Mouse (Mus musculus): ENCODE results near the gene Tuba1a. TPM values are rescaled to one million over a fixed set of nuclear protein-coding genes. Genes with fewer than 3 reads are reported as not detected.
"Not testable (repeated sequence)": the region's sequence is repeated elsewhere in the genome, so short reads cannot be mapped to it uniquely, and the experiment has no call there.

Tuba1a gene
- polyA plus RNA-seq, 2 experiments = 44.7 to 69.0 TPM

GRCm38 (mm10) chr15:98978409-98979172 is 25.1 kb upstream of the Tuba1a start:
- TF ChIP-seq EP300 (IDR thresholded peaks at IDR 0.05; ENCODE audit: low read depth) (no peak), CTCF (IDR thresholded peaks at IDR 0.05; ENCODE audit: low read depth) (no peak)
- ATAC-seq (ENCODE audit: insufficient read depth) (no peak), DNase-seq (ENCODE audit: low read depth in 3 of 3, low spot score in 3 of 3) (no peak)
- H3K4me2 ChIP-seq (ENCODE audit: low read depth) = no peak overlapping the region
- no peaks in the 10 kb centered on the region for H3K27me3 ChIP-seq (ENCODE audit: control insufficient read depth, insufficient read depth, low read length)
- no peak overlapping the region for H3K9ac ChIP-seq (replicated peaks)
- no peaks in the 10 kb centered on the region for H3K36me3 ChIP-seq (replicated peaks; ENCODE audit: control insufficient read depth, insufficient read depth, low read depth)
- 62% methylated on average over 20 of the region's 20 CpGs for WGBS (ENCODE audit: insufficient replicate concordance)
- no peaks in the 10 kb centered on the region for H3K9me3 ChIP-seq (ENCODE audit: control insufficient read depth, low read length)
- H3K4me1 ChIP-seq (replicated peaks; ENCODE audit: control insufficient read depth in 2 of 2, insufficient read depth in 2 of 2, low read length in 1 of 2) = peaks cover 0 to 3% of the 10 kb centered on the region in 2 experiments; a peak in 2 of 4 replicates
- no peak overlapping the region for H3K4me3 ChIP-seq (ENCODE audit: insufficient read depth in 1 of 2, low read depth in 2 of 2, low read length in 2 of 2)
- no peak overlapping the region for H3K27ac ChIP-seq

GRCm38 (mm10) chr15:98977759-98978408 is 24.4 kb upstream of the Tuba1a start:
- H3K27ac ChIP-seq = no peak overlapping the region
- no peak overlapping the region for H3K4me3 ChIP-seq (ENCODE audit: insufficient read depth in 1 of 2, low read depth in 2 of 2, low read length in 2 of 2)
- H3K4me1 ChIP-seq (replicated peaks; ENCODE audit: control insufficient read depth in 2 of 2, insufficient read depth in 2 of 2, low read length in 1 of 2) = no peaks in the 10 kb centered on the region
- no peak overlapping the region for H3K4me2 ChIP-seq (ENCODE audit: low read depth)
- WGBS (ENCODE audit: insufficient replicate concordance) = 79% methylated on average over 14 of the region's 14 CpGs
- H3K9me3 ChIP-seq (ENCODE audit: control insufficient read depth, low read length) = no peaks in the 10 kb centered on the region
- no peaks in the 10 kb centered on the region for H3K36me3 ChIP-seq (replicated peaks; ENCODE audit: control insufficient read depth, insufficient read depth, low read depth)
- ATAC-seq (ENCODE audit: insufficient read depth) (no peak), DNase-seq (ENCODE audit: low read depth in 3 of 3, low spot score in 3 of 3) (no peak)
- TF ChIP-seq EP300 (IDR thresholded peaks at IDR 0.05; ENCODE audit: low read depth) = no peak
- TF ChIP-seq CTCF (IDR thresholded peaks at IDR 0.05; ENCODE audit: low read depth) = no peak
- no peak overlapping the region for H3K9ac ChIP-seq (replicated peaks)
- H3K27me3 ChIP-seq (ENCODE audit: control insufficient read depth, insufficient read depth, low read length) = no peaks in the 10 kb centered on the region

GRCm38 (mm10) chr15:98976763-98977758 is 23.6 kb upstream of the Tuba1a start:
- no peaks in the 10 kb centered on the region for H3K4me1 ChIP-seq (replicated peaks; ENCODE audit: control insufficient read depth in 2 of 2, insufficient read depth in 2 of 2, low read length in 1 of 2)
- H3K9me3 ChIP-seq (ENCODE audit: control insufficient read depth, low read length) = no peaks in the 10 kb centered on the region
- H3K36me3 ChIP-seq (replicated peaks; ENCODE audit: control insufficient read depth, insufficient read depth, low read depth) = no peaks in the 10 kb centered on the region
- no peak for DNase-seq (ENCODE audit: low read depth in 3 of 3, low spot score in 3 of 3)
- H3K27ac ChIP-seq = no peak overlapping the region
- ATAC-seq (ENCODE audit: insufficient read depth) = no peak
- no peak overlapping the region for H3K9ac ChIP-seq (replicated peaks)
- WGBS (ENCODE audit: insufficient replicate concordance) = 72% methylated on average over 21 of the region's 21 CpGs
- TF ChIP-seq EP300 (IDR thresholded peaks at IDR 0.05; ENCODE audit: low read depth) = no peak
- no peak for TF ChIP-seq CTCF (IDR thresholded peaks at IDR 0.05; ENCODE audit: low read depth)
- no peak overlapping the region for H3K4me3 ChIP-seq (ENCODE audit: insufficient read depth in 1 of 2, low read depth in 2 of 2, low read length in 2 of 2)
- H3K4me2 ChIP-seq (ENCODE audit: low read depth) = no peak overlapping the region
- no peaks in the 10 kb centered on the region for H3K27me3 ChIP-seq (ENCODE audit: control insufficient read depth, insufficient read depth, low read length)

- ATAC-seq (ENCODE audit: insufficient read depth) (no peak), DNase-seq (ENCODE audit: low read depth in 3 of 3, low spot score in 3 of 3) (no peak)
- Histone ChIP-seq H3K36me3 (replicated peaks; ENCODE audit: control insufficient read depth, insufficient read depth, low read depth) (no peaks in the 10 kb centered on the region), H3K9ac (replicated peaks) (no peak overlapping the region), H3K27ac (no peak overlapping the region), H3K4me1 (replicated peaks; ENCODE audit: control insufficient read depth in 2 of 2, insufficient read depth in 2 of 2, low read length in 1 of 2) (peaks cover 0 to 12% of the 10 kb centered on the region in 2 experiments; a peak in 2 of 4 replicates), H3K27me3 (ENCODE audit: control insufficient read depth, insufficient read depth, low read length) (no peaks in the 10 kb centered on the region), H3K4me3 (ENCODE audit: insufficient read depth in 1 of 2, low read depth in 2 of 2, low read length in 2 of 2) (no peak overlapping the region), H3K4me2 (ENCODE audit: low read depth) (no peak overlapping the region), H3K9me3 (ENCODE audit: control insufficient read depth, low read length) (no peaks in the 10 kb centered on the region)
- TF ChIP-seq CTCF (IDR thresholded peaks at IDR 0.05; ENCODE audit: low read depth) (no peak), EP300 (IDR thresholded peaks at IDR 0.05; ENCODE audit: low read depth) (no peak)
- WGBS (ENCODE audit: insufficient replicate concordance) = 70% methylated on average over 9 of the region's 9 CpGs
Observed at GRCm38 (mm10) chr15:98973015-98973614, 19.6 kb upstream of the Tuba1a start.

- H3K4me3 ChIP-seq (ENCODE audit: insufficient read depth in 1 of 2, low read depth in 2 of 2, low read length in 2 of 2); H3K27me3 ChIP-seq (ENCODE audit: control insufficient read depth, insufficient read depth, low read length); H3K27ac ChIP-seq; H3K36me3 ChIP-seq (replicated peaks; ENCODE audit: control insufficient read depth, insufficient read depth, low read depth); H3K4me2 ChIP-seq (ENCODE audit: low read depth); H3K9me3 ChIP-seq (ENCODE audit: control insufficient read depth, low read length); DNase-seq (ENCODE audit: low read depth in 3 of 3, low spot score in 3 of 3); ATAC-seq (ENCODE audit: insufficient read depth); H3K9ac ChIP-seq (replicated peaks): not testable (repeated sequence)
- 61% methylated on average over 15 of the region's 15 CpGs for WGBS (ENCODE audit: insufficient replicate concordance)
- H3K4me1 ChIP-seq (replicated peaks; ENCODE audit: control insufficient read depth in 2 of 2, insufficient read depth in 2 of 2, low read length in 1 of 2) = peaks cover 0 to 12% of the 10 kb centered on the region in 2 experiments; a peak in 2 of 4 replicates
Observed at GRCm38 (mm10) chr15:98971576-98972320, 18.2 kb upstream of the Tuba1a start.
